Mouse (Mus musculus): ENCODE measurements at regions not wholly inside any gene's neighbourhood (a gene's known extent, or its start where the extent isn't known, plus 50 kb on each side); places are given as distances from the start of the nearest gene placed in this dataset.

- peaks cover 10% of the 10 kb centered on the region for H3K4me1 ChIP-seq
- WGBS: 93% methylated on average over 16 of the region's 16 CpGs
- peaks cover 26% of the 10 kb centered on the region for H3K27me3 ChIP-seq (ENCODE audit: low read depth, poor library complexity, severe bottlenecking)
- no peak overlapping the region for H3K27ac ChIP-seq
- DNase-seq (ENCODE audit: low spot score): no peak
- no peaks in the 10 kb centered on the region for H3K9me3 ChIP-seq (replicated peaks)
- H3K4me3 ChIP-seq: no peak overlapping the region
- H3K36me3 ChIP-seq: no peaks in the 10 kb centered on the region
These were observed 167.0 kb upstream of the Irx5 start for GRCm38 (mm10) chr8:92190261-92191025.

GRCm38 (mm10) chr8:92183331-92183730 lies 174.1 kb upstream of the Irx5 start:
- H3K36me3 ChIP-seq: no peaks in the 10 kb centered on the region
- no peak overlapping the region for H3K27ac ChIP-seq
- peaks cover 6% of the 10 kb centered on the region for H3K4me1 ChIP-seq
- DNase-seq (ENCODE audit: low spot score): no peak
- H3K9me3 ChIP-seq (replicated peaks): no peaks in the 10 kb centered on the region
- no peak overlapping the region for H3K4me3 ChIP-seq
- peaks cover 37% of the 10 kb centered on the region for H3K27me3 ChIP-seq (ENCODE audit: low read depth, poor library complexity, severe bottlenecking)
- 57% methylated on average over 1 of the region's 1 CpGs for WGBS

- 93% methylated on average over 4 of the region's 4 CpGs for WGBS
- Histone ChIP-seq H3K27me3 (ENCODE audit: low read depth, poor library complexity, severe bottlenecking) (peaks cover 50% of the 10 kb centered on the region), H3K27ac (no peak overlapping the region), H3K9me3 (replicated peaks) (no peaks in the 10 kb centered on the region), H3K4me3 (no peak overlapping the region), H3K36me3 (no peaks in the 10 kb centered on the region), H3K4me1 (peaks cover 16% of the 10 kb centered on the region)
- DNase-seq (ENCODE audit: low spot score): no peak
These were observed 176.8 kb upstream of the Irx5 start for GRCm38 (mm10) chr8:92180651-92181050.

- WGBS: 54% methylated on average over 2 of the region's 2 CpGs
- no peak for DNase-seq (ENCODE audit: low spot score)
- Histone ChIP-seq H3K4me1 (peaks cover 16% of the 10 kb centered on the region), H3K27ac (no peak overlapping the region), H3K4me3 (no peak overlapping the region), H3K9me3 (replicated peaks) (no peaks in the 10 kb centered on the region), H3K36me3 (no peaks in the 10 kb centered on the region), H3K27me3 (ENCODE audit: low read depth, poor library complexity, severe bottlenecking) (peaks cover 42% of the 10 kb centered on the region)
These were observed 178.1 kb upstream of the Irx5 start for GRCm38 (mm10) chr8:92179327-92179726.

- H3K27me3 ChIP-seq (ENCODE audit: low read depth, poor library complexity, severe bottlenecking): peaks cover 31% of the 10 kb centered on the region
These were observed 181.3 kb upstream of the Irx5 start for GRCm38 (mm10) chr8:92176101-92176500.

GRCm38 (mm10) chr8:92174106-92174505 lies 183.3 kb upstream of the Irx5 start:
- no peak for DNase-seq (ENCODE audit: low spot score)
- no peak overlapping the region for H3K4me3 ChIP-seq
- no peak overlapping the region for H3K27ac ChIP-seq
- peaks cover 19% of the 10 kb centered on the region; the same call in 1 of the 2 replicates for H3K4me1 ChIP-seq
- H3K27me3 ChIP-seq (ENCODE audit: low read depth, poor library complexity, severe bottlenecking): peaks cover 40% of the 10 kb centered on the region
- no peaks in the 10 kb centered on the region for H3K36me3 ChIP-seq
- H3K9me3 ChIP-seq (replicated peaks): no peaks in the 10 kb centered on the region
- 83% methylated on average over 2 of the region's 2 CpGs for WGBS

More at GRCm38 (mm10) chr8:92176101-92176500, 181.3 kb upstream of the Irx5 start:
- Histone ChIP-seq H3K27ac (no peak overlapping the region), H3K36me3 (no peaks in the 10 kb centered on the region), H3K4me3 (no peak overlapping the region), H3K9me3 (replicated peaks) (no peaks in the 10 kb centered on the region), H3K4me1 (peaks cover 23% of the 10 kb centered on the region)
- WGBS: 90% methylated on average over 5 of the region's 5 CpGs
- no peak for DNase-seq (ENCODE audit: low spot score)

GRCm38 (mm10) chr8:92171578-92171977 lies 185.8 kb upstream of the Irx5 start:
- 63% methylated on average over 2 of the region's 2 CpGs for WGBS
- no peak for DNase-seq (ENCODE audit: low spot score)
- Histone ChIP-seq H3K27ac (no peak overlapping the region), H3K27me3 (ENCODE audit: low read depth, poor library complexity, severe bottlenecking) (peaks cover 50% of the 10 kb centered on the region), H3K9me3 (replicated peaks) (no peaks in the 10 kb centered on the region), H3K4me3 (no peak overlapping the region), H3K36me3 (no peaks in the 10 kb centered on the region), H3K4me1 (peaks cover 29% of the 10 kb centered on the region)

GRCm38 (mm10) chr8:92167340-92167783 lies 190.1 kb upstream of the Irx5 start:
- DNase-seq (ENCODE audit: low spot score): no peak
- peaks cover 52% of the 10 kb centered on the region for H3K27me3 ChIP-seq (ENCODE audit: low read depth, poor library complexity, severe bottlenecking)
- H3K9me3 ChIP-seq (replicated peaks): no peaks in the 10 kb centered on the region
- H3K27ac ChIP-seq: no peak overlapping the region
- no peaks in the 10 kb centered on the region for H3K36me3 ChIP-seq
- 19% methylated on average over 4 of the region's 4 CpGs for WGBS
- H3K4me1 ChIP-seq: peaks cover 23% of the 10 kb centered on the region
- no peak overlapping the region for H3K4me3 ChIP-seq

- Histone ChIP-seq H3K4me3 (no peak overlapping the region), H3K4me1 (peaks cover 20% of the 10 kb centered on the region), H3K9me3 (replicated peaks) (no peaks in the 10 kb centered on the region), H3K27ac (no peak overlapping the region), H3K27me3 (ENCODE audit: low read depth, poor library complexity, severe bottlenecking) (peaks cover 37% of the 10 kb centered on the region), H3K36me3 (no peaks in the 10 kb centered on the region)
- 86% methylated on average over 6 of the region's 6 CpGs for WGBS
- DNase-seq (ENCODE audit: low spot score): no peak
These were observed 192.1 kb upstream of the Irx5 start for GRCm38 (mm10) chr8:92165306-92165705.

GRCm38 (mm10) chr8:92164496-92164895 lies 192.9 kb upstream of the Irx5 start:
- no peak overlapping the region for H3K27ac ChIP-seq
- WGBS: 93% methylated on average over 4 of the region's 4 CpGs
- no peaks in the 10 kb centered on the region for H3K9me3 ChIP-seq (replicated peaks)
- no peaks in the 10 kb centered on the region for H3K36me3 ChIP-seq
- peaks cover 35% of the 10 kb centered on the region for H3K27me3 ChIP-seq (ENCODE audit: low read depth, poor library complexity, severe bottlenecking)
- peaks cover 20% of the 10 kb centered on the region for H3K4me1 ChIP-seq
- no peak overlapping the region for H3K4me3 ChIP-seq
- no peak for DNase-seq (ENCODE audit: low spot score)

GRCm38 (mm10) chr8:92161002-92161401 lies 196.4 kb upstream of the Irx5 start:
- DNase-seq (ENCODE audit: low spot score): no peak
- WGBS: 79% methylated on average over 2 of the region's 2 CpGs
- no peaks in the 10 kb centered on the region for H3K9me3 ChIP-seq (replicated peaks)
- peaks cover 49% of the 10 kb centered on the region for H3K27me3 ChIP-seq (ENCODE audit: low read depth, poor library complexity, severe bottlenecking)
- no peak overlapping the region for H3K27ac ChIP-seq
- H3K36me3 ChIP-seq: no peaks in the 10 kb centered on the region
- H3K4me3 ChIP-seq: no peak overlapping the region
- peaks cover 9% of the 10 kb centered on the region for H3K4me1 ChIP-seq

GRCm38 (mm10) chr8:92158219-92158618 lies 199.2 kb upstream of the Irx5 start:
- no peak for DNase-seq (ENCODE audit: low spot score)
- Histone ChIP-seq H3K9me3 (replicated peaks) (no peaks in the 10 kb centered on the region), H3K4me3 (no peak overlapping the region), H3K4me1 (peaks cover 9% of the 10 kb centered on the region), H3K27me3 (ENCODE audit: low read depth, poor library complexity, severe bottlenecking) (peaks cover 55% of the 10 kb centered on the region), H3K27ac (no peak overlapping the region), H3K36me3 (no peaks in the 10 kb centered on the region)
- WGBS: 35% methylated on average over 10 of the region's 10 CpGs

- Histone ChIP-seq H3K4me3 (no peak overlapping the region), H3K4me1 (no peaks in the 10 kb centered on the region), H3K27ac (no peak overlapping the region), H3K27me3 (ENCODE audit: low read depth, poor library complexity, severe bottlenecking) (peaks cover 57% of the 10 kb centered on the region), H3K9me3 (replicated peaks) (no peaks in the 10 kb centered on the region), H3K36me3 (no peaks in the 10 kb centered on the region)
- DNase-seq (ENCODE audit: low spot score): no peak
- 80% methylated on average over 5 of the region's 5 CpGs for WGBS
These were observed 204.9 kb upstream of the Irx5 start for GRCm38 (mm10) chr8:92152478-92152877.

Measured in limb, embryonic 10.5 days (tissue).